Mouse (Mus musculus): Measurements from ENCODE around the gene Bsg. TPM values are rescaled to one million over a fixed set of nuclear protein-coding genes. Genes with fewer than 3 reads are reported as not detected.
A peak's percentile ranks its signal among the peaks of the same experiment; 100 is the strongest.
"Not testable (repeated sequence)": the region's sequence is repeated elsewhere in the genome, so short reads cannot be mapped to it uniquely, and the experiment has no call there.

Bsg gene
- polyA plus RNA-seq, 1 experiment from 2014 or later = 1,200 TPM

- peak overlapping the region in 1 of 2 experiments; percentile 8; a peak in 1 of 4 replicates for H3K4me3 ChIP-seq (ENCODE audit: control insufficient read depth in 1 of 2, insufficient read depth in 1 of 2, low read depth in 1 of 2, low read length in 2 of 2)
Measured at GRCm38 (mm10) chr10:79746774-79747151, 42.5 kb downstream of the Bsg start.

GRCm38 (mm10) chr10:79748496-79748895 is 44.2 kb downstream of the Bsg start:
- WGBS = 72% methylated on average over 6 of the region's 6 CpGs

More at GRCm38 (mm10) chr10:79746774-79747151, 42.5 kb downstream of the Bsg start:
- ATAC-seq (ENCODE audit: insufficient number of reproducible peaks, insufficient read depth, low FRiP score, low read depth) = peak; percentile 48; the same call in 1 of the 2 replicates
- peak overlapping the region; percentile 79 for H3K4me2 ChIP-seq (ENCODE audit: low read length)
- 20% methylated on average over 6 of the region's 6 CpGs for WGBS
- peaks cover 3 to 9% of the 10 kb centered on the region in 2 experiments; a peak in 3 of 4 replicates for H3K4me1 ChIP-seq (ENCODE audit: control insufficient read depth in 2 of 2, insufficient read depth in 2 of 2, low read length in 2 of 2)
- peaks cover 29% of the 10 kb centered on the region for H3K36me3 ChIP-seq (ENCODE audit: control insufficient read depth, insufficient read depth, low read length)
- H3K27ac ChIP-seq (replicated peaks in 1 of 2; ENCODE audit: control insufficient read depth in 1 of 2, insufficient read depth in 1 of 2, low read depth in 2 of 2, low read length in 2 of 2) = no peak overlapping the region
- no peaks in the 10 kb centered on the region for H3K9me3 ChIP-seq (ENCODE audit: control insufficient read depth, low read length)
- H3K27me3 ChIP-seq (ENCODE audit: control insufficient read depth, insufficient read depth, low read length) = no peaks in the 10 kb centered on the region
- peak overlapping the region; percentile 55; the same call in 1 of the 2 replicates for H3K9ac ChIP-seq (ENCODE audit: low read length)

GRCm38 (mm10) chr10:79754856-79755516 is 50.7 kb downstream of the Bsg start, which contains the start of gene Fgf22:
Gene Fgf22 (plus strand): TSS chr10:79755076.
- Histone ChIP-seq H3K9ac (ENCODE audit: low read length) (no peak within 1 kb of the TSS; the same call in 1 of the 2 replicates), H3K4me2 (ENCODE audit: low read length) (peak within 1 kb of the TSS; percentile 55), H3K4me3 (ENCODE audit: control insufficient read depth in 1 of 2, insufficient read depth in 1 of 2, low read depth in 1 of 2, low read length in 2 of 2) (peak within 1 kb of the TSS; percentile 28 to 32; a peak in 3 of 4 replicates), H3K9me3 (ENCODE audit: control insufficient read depth, low read length) (no peaks in the 10 kb centered on the region), H3K27ac (replicated peaks in 1 of 2; ENCODE audit: control insufficient read depth in 1 of 2, insufficient read depth in 1 of 2, low read depth in 2 of 2, low read length in 2 of 2) (no peak within 1 kb of the TSS), H3K4me1 (ENCODE audit: control insufficient read depth in 2 of 2, insufficient read depth in 2 of 2, low read length in 2 of 2) (peaks cover 0 to 4% of the 10 kb centered on the region in 2 experiments; a peak in 1 of 4 replicates), H3K36me3 (ENCODE audit: control insufficient read depth, insufficient read depth, low read length) (peaks cover 35% of the 10 kb centered on the region), H3K27me3 (ENCODE audit: control insufficient read depth, insufficient read depth, low read length) (no peaks in the 10 kb centered on the region)
- under 1% methylated on average over 35 of the region's 36 CpGs for WGBS
- ATAC-seq (ENCODE audit: insufficient number of reproducible peaks, insufficient read depth, low FRiP score, low read depth) = peak; percentile 42

More at GRCm38 (mm10) chr10:79748496-79748895, 44.2 kb downstream of the Bsg start:
- Histone ChIP-seq H3K27me3 (ENCODE audit: control insufficient read depth, insufficient read depth, low read length) (no peaks in the 10 kb centered on the region), H3K36me3 (ENCODE audit: control insufficient read depth, insufficient read depth, low read length) (peaks cover 12% of the 10 kb centered on the region), H3K27ac (replicated peaks in 1 of 2; ENCODE audit: control insufficient read depth in 1 of 2, insufficient read depth in 1 of 2, low read depth in 2 of 2, low read length in 2 of 2) (no peak overlapping the region), H3K9me3 (ENCODE audit: control insufficient read depth, low read length) (no peaks in the 10 kb centered on the region), H3K4me1 (ENCODE audit: control insufficient read depth in 2 of 2, insufficient read depth in 2 of 2, low read length in 2 of 2) (peaks cover 3 to 9% of the 10 kb centered on the region in 2 experiments; a peak in 3 of 4 replicates), H3K4me3 (ENCODE audit: control insufficient read depth in 1 of 2, insufficient read depth in 1 of 2, low read depth in 1 of 2, low read length in 2 of 2) (no peak overlapping the region), H3K9ac (ENCODE audit: low read length) (no peak overlapping the region), H3K4me2 (ENCODE audit: low read length) (no peak overlapping the region)
- no peak for ATAC-seq (ENCODE audit: insufficient number of reproducible peaks, insufficient read depth, low FRiP score, low read depth)

GRCm38 (mm10) chr10:79755854-79756253 is 51.6 kb downstream of the Bsg start:
- ATAC-seq (ENCODE audit: insufficient number of reproducible peaks, insufficient read depth, low FRiP score, low read depth) = no peak
- WGBS = 80% methylated on average over 3 of the region's 3 CpGs
- Histone ChIP-seq H3K4me2 (ENCODE audit: low read length) (no peak overlapping the region), H3K4me3 (ENCODE audit: control insufficient read depth in 1 of 2, insufficient read depth in 1 of 2, low read depth in 1 of 2, low read length in 2 of 2) (no peak overlapping the region), H3K27ac (replicated peaks in 1 of 2; ENCODE audit: control insufficient read depth in 1 of 2, insufficient read depth in 1 of 2, low read depth in 2 of 2, low read length in 2 of 2) (no peak overlapping the region), H3K36me3 (ENCODE audit: control insufficient read depth, insufficient read depth, low read length) (peaks cover 44% of the 10 kb centered on the region), H3K4me1 (ENCODE audit: control insufficient read depth in 2 of 2, insufficient read depth in 2 of 2, low read length in 2 of 2) (peaks cover 0 to 4% of the 10 kb centered on the region in 2 experiments; a peak in 1 of 4 replicates), H3K27me3 (ENCODE audit: control insufficient read depth, insufficient read depth, low read length) (no peaks in the 10 kb centered on the region), H3K9ac (ENCODE audit: low read length) (no peak overlapping the region), H3K9me3 (ENCODE audit: control insufficient read depth, low read length) (no peaks in the 10 kb centered on the region)

GRCm38 (mm10) chr10:79756660-79757059 is 52.4 kb downstream of the Bsg start:
- H3K36me3 ChIP-seq (ENCODE audit: control insufficient read depth, insufficient read depth, low read length) = peaks cover 52% of the 10 kb centered on the region
- H3K4me2 ChIP-seq (ENCODE audit: low read length) = no peak overlapping the region
- H3K9ac ChIP-seq (ENCODE audit: low read length) = no peak overlapping the region
- ATAC-seq (ENCODE audit: insufficient number of reproducible peaks, insufficient read depth, low FRiP score, low read depth) = no peak
- no peak overlapping the region for H3K4me3 ChIP-seq (ENCODE audit: control insufficient read depth in 1 of 2, insufficient read depth in 1 of 2, low read depth in 1 of 2, low read length in 2 of 2)
- no peak overlapping the region for H3K27ac ChIP-seq (replicated peaks in 1 of 2; ENCODE audit: control insufficient read depth in 1 of 2, insufficient read depth in 1 of 2, low read depth in 2 of 2, low read length in 2 of 2)
- H3K4me1 ChIP-seq (ENCODE audit: control insufficient read depth in 2 of 2, insufficient read depth in 2 of 2, low read length in 2 of 2) = peaks cover 0 to 4% of the 10 kb centered on the region in 2 experiments; a peak in 1 of 4 replicates
- no peaks in the 10 kb centered on the region for H3K9me3 ChIP-seq (ENCODE audit: control insufficient read depth, low read length)
- H3K27me3 ChIP-seq (ENCODE audit: control insufficient read depth, insufficient read depth, low read length) = no peaks in the 10 kb centered on the region
- 85% methylated on average over 24 of the region's 24 CpGs for WGBS

- not testable (repeated sequence) for H3K4me3 ChIP-seq (ENCODE audit: control insufficient read depth in 1 of 2, insufficient read depth in 1 of 2, low read depth in 1 of 2, low read length in 2 of 2); H3K4me2 ChIP-seq (ENCODE audit: low read length); H3K9me3 ChIP-seq (ENCODE audit: control insufficient read depth, low read length); ATAC-seq (ENCODE audit: insufficient number of reproducible peaks, insufficient read depth, low FRiP score, low read depth); H3K27ac ChIP-seq (replicated peaks in 1 of 2; ENCODE audit: control insufficient read depth in 1 of 2, insufficient read depth in 1 of 2, low read depth in 2 of 2, low read length in 2 of 2); H3K27me3 ChIP-seq (ENCODE audit: control insufficient read depth, insufficient read depth, low read length); H3K9ac ChIP-seq (ENCODE audit: low read length)
- Histone ChIP-seq H3K4me1 (ENCODE audit: control insufficient read depth in 2 of 2, insufficient read depth in 2 of 2, low read length in 2 of 2) (peaks cover 12 to 22% of the 10 kb centered on the region in 2 experiments), H3K36me3 (ENCODE audit: control insufficient read depth, insufficient read depth, low read length) (peaks cover 63% of the 10 kb centered on the region)
- 93% methylated on average over 1 of the region's 1 CpGs for WGBS
Measured at GRCm38 (mm10) chr10:79759675-79760074, 55.4 kb downstream of the Bsg start.

GRCm38 (mm10) chr10:79760603-79761143 is 56.4 kb downstream of the Bsg start:
- WGBS = 90% methylated on average over 11 of the region's 11 CpGs
- Histone ChIP-seq H3K9me3 (ENCODE audit: control insufficient read depth, low read length) (no peaks in the 10 kb centered on the region), H3K4me3 (ENCODE audit: control insufficient read depth in 1 of 2, insufficient read depth in 1 of 2, low read depth in 1 of 2, low read length in 2 of 2) (no peak overlapping the region), H3K4me1 (ENCODE audit: control insufficient read depth in 2 of 2, insufficient read depth in 2 of 2, low read length in 2 of 2) (peaks cover 21 to 26% of the 10 kb centered on the region in 2 experiments), H3K27ac (replicated peaks in 1 of 2; ENCODE audit: control insufficient read depth in 1 of 2, insufficient read depth in 1 of 2, low read depth in 2 of 2, low read length in 2 of 2) (no peak overlapping the region), H3K9ac (ENCODE audit: low read length) (no peak overlapping the region), H3K36me3 (ENCODE audit: control insufficient read depth, insufficient read depth, low read length) (peaks cover 61% of the 10 kb centered on the region), H3K4me2 (ENCODE audit: low read length) (no peak overlapping the region), H3K27me3 (ENCODE audit: control insufficient read depth, insufficient read depth, low read length) (no peaks in the 10 kb centered on the region)
- no peak for ATAC-seq (ENCODE audit: insufficient number of reproducible peaks, insufficient read depth, low FRiP score, low read depth)
